Mouse (Mus musculus): Measurements from ENCODE around the gene Pigb.
"Not testable (repeated sequence)": the region's sequence is repeated elsewhere in the genome, so short reads cannot be mapped to it uniquely, and the experiment has no call there.

Pigb gene

DNA sequence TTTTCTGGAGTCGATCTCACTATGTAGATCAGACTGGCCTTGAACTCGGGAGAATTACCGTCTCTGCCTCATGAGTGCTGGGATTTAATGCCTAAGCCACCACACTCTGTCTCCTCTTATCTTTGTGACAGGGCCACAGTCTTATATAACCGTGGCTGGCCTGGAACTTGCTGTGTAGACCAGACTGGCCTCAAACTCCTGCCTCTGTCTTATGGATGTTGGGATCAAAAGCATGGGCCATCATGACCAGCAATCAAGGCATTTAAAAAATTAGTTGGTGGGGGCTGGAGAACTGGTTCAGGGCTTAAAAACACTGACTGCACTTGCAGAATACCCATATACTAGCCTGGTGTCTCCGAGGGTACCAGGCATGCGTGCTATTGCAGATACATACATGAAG, at the start of gene Pigb:
Gene Pigb, minus strand, starts transcription at position 299 of the 400 bp plus-strand sequence.
- DNase-seq (ENCODE audit: low read depth, low spot score), result no peak

DNA sequence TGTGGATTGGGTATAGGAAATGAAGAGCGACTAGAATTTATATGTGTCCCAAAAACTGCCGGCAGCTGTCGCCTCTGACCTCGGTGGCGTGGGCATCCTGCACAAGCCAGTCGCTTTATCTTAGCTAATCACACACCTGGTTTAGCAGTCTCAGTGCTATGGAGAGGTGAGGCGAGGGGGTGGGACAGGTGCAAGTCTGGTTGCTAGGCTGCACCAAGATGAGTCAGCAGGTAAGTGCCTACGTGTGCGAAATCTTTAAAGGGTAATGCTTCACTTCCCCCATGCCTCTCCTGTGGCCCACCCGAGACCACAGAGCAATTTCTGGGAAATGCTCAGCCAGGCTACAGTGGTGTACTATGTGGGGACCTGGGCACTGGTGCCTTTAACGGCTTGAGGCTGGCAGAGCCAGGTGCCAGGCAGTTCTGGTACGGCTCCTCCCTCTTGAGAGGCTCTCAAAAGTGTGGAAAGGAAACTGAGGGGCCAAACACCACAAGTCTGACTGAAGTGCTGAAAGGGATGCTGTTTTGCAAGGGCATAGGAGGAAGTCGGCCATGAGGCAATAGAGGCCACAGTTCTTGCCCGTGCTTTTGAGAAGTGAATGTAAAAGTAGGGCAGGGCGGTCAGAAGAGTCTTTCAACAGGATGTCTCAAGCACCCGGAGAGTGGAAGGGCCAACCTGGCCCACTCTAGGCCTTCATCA, 49.2 kb upstream of the Pigb start:
- DNase-seq (ENCODE audit: low read depth, low spot score), result peak; percentile 75

DNA sequence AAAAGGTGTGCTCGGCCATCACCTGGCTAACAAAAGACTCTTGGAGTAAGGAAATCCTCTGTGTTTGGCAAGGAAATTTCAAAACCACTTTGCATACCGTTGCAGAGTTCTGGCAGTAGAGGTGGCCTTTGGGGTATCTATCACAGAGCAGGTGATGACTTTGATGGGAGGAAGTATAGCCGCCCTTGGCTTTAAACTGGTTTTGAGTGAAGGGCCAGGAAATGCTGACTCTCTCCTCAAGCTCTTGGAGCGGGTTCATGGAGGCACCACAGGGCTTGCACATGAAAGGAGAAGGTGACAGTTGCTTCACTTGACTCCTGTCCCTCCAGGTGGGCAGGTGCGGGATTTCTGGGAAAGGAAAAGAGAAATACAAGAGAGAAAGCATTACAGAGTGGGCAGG, 47.4 kb upstream of the Pigb start:
- DNase-seq (ENCODE audit: low read depth, low spot score), result peak; percentile 39

DNA sequence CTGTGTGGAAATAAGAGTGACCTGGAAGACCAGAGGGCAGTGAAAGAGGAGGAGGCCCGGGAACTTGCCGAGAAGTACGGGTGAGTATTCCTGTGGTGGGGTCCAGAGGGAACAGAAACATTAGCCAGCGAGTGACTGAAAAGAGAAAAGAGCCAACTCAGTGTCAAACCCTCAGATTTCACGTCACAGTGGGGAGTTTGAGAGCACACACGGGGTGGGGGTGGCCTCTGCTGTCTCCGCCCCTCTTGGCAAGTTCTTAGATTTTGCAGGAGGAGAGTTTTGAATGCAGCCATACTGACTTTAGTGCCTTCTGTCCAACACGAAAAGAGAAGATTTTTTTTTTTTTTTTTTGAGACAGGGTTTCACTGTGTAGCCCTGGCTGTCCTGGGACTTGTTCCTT, 46.9 kb upstream of the Pigb start:
- peak; percentile 54 for DNase-seq (ENCODE audit: low read depth, low spot score)

DNA sequence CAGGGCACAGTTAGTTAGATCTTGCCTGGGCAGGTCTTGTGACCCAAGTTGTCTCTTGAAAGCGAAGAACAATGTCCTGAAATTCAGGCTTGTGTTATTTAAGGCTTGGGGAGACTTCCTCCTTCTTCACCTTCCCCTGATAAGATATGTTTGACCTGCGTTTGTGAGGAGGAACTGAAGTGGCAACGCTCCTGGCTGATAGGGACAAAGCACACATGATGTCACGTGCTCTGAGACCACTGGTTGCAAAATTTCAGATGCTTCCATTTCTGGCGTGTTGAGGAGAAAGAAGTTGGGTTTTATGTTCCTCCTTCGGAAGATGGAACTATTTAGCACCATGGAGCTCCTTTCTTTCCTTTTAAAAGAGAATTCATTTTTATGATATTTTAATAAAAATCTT, 45.7 kb upstream of the Pigb start:
- DNase-seq (ENCODE audit: low read depth, low spot score), result no peak

DNA sequence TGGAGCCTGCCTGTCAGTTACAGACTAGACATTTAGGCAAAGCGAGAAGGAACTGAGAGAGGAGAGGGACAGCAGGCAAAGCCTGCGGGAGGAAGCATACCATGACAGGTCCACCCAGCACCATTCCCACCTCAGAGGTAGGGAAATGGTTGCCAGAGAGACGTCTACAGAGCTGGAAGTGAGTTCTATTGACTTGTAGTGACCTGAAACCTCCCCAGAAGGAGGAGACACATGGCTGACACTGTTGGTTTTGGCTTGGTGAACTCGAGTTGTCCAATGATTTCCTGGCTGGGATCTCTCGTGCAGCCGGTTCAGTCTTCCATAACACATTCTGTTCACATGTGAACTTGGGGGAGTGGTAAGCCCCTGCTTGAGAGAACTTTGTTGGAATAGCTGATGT, 43.8 kb upstream of the Pigb start:
- DNase-seq (ENCODE audit: low read depth, low spot score), result no peak

DNA sequence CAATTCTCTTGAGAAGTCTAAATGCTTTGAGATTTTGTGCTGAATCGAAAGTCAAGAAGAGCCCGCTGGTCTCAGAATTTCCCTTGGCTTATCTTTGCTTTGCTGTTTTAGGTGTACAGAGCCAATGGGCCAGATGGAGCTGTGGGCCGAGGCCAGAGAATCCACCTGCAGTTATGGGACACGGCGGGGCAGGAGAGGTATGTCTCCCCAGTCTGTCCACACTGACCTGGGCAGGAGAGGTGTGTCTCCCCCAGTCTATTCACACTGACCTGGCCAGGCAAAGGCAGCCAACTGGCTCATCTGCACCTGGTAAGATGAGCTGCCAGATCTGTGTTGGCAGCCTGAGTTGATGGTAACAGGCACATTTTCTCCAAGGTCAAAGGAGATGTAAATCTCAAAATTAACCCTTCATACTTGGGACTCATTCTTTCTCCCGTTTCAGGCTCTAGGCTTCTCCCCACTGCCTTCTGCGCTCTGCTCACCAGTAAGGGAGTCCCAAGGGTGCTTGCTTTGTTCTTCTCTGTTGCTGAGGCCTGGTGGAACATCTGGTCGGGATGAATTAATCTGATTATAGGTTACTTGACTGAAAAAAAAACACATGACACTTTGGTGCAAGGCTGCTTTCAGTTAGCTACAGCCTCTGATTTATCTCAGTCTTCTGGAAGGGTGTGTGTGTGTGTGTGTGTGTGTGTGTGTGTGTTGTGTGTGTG, 42.3 kb upstream of the Pigb start:
- no peak for DNase-seq (ENCODE audit: low read depth, low spot score)

DNA sequence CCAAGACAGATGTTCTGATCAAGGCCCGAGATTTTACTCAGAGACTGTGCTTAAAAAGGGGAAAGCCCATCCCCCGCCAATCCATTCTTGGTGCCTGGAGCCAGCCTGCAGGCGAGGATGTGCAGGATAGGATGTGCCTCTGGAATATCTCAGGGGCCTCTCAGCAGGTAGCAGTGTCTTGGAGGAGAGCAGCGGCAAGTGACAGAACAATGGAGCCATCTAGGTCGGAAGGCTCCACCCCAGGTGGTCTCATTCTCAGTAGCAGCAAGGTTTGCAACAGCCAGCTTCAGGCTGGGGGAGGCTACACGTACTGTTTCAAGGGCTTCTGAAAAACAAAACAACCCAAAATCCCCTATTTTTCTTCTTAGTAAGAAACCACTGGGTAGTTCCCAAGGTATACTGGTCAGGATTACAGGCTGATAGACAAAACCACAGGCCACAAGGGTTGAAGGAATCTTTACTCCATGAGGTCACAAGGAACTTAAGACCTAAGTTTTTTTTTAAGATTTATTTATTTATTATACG, 39.7 kb upstream of the Pigb start:
- peak; percentile 30 for DNase-seq (ENCODE audit: low read depth, low spot score)

DNA sequence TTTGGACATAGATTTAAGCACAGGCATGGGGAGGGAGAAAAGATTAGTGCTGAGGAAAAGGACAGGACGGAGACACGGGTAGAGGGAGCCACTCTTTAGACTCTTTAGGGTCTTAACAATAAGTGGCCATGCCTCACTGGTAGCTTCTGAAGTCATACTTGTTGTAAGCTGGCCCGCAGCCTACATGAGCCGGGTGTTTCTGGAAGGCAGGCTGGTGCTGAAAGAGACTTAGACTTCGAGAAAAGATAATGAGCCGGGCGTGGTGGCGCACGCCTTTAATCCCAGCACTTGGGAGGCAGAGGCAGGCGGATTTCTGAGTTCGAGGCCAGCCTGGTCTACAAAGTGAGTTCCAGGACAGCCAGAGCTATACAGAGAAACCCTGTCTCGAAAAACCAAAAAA, 39.2 kb upstream of the Pigb start:
- DNase-seq (ENCODE audit: low read depth, low spot score), result not testable (repeated sequence)

DNA sequence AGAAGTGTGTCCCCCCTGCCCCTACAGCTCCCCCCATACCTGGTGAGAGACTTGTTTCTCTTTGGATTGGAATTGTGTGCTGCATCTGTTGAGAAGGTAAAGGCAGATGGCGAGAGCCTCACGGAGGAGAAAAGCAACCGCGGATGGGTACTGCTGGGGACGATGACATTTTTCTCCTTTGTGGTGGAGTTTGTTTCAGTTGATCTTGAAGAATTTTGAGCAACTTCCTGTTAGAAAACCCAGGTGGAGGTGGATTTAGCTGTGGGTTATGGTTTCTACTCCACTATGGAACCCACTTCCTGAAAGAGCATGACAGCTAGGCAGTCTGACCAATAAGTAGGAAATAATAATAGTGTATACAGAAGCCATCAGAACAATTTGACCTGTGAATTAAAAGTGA, 33.0 kb upstream of the Pigb start:
- DNase-seq (ENCODE audit: low read depth, low spot score), result peak; percentile 77

DNA sequence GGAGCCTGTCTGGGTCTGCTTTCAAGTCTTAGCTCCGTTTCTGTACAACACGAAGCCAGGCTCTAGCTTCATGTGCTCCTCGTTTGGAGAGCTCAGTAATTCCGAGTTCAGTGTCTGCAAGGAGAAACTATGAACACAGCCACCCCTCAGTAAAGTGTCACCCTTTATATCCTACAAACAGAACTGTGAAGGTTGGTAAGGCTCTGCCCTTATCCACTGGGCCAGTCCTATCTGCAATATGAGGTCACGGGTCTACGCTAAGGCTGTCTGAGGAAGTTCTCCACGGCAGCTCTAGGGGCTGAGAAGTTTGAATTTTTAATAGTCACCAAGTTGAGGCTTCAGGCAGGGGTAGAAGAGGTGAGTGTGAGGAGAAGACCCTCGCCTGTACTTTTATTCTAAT, 32.2 kb upstream of the Pigb start:
- no peak for DNase-seq (ENCODE audit: low read depth, low spot score)

DNA sequence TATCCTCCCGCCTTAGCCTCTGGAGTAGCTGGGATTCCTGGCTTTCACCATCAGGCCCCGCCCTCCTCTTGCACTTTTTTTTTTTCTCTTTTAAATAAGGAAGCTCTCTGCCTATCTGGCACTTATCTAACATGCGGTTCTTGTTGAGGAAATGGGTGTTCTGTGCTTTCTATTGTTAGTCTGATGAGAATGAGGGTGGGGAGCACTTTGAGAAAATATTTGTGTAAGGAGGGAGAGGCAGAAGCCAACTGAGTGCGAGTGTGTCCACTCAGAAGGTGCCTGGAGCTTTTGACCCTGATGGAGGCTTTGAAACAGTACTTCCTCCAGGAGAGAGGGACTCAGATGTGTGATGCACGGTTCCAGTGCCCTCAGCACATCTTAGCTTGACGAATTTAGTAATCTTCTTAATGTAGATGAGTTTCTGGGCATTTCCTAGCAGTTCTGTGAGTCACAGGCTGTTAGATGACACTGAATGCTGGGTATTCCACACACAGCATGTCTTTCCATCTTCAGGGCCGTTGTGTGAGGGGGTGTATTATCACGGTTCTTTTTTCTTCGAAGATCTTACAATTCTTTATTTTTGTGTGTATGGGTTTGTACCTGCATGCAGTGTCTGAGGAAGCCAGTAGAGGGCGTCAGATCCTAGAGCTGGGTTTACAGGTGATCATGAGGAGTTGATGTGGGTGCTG, 30.9 kb upstream of the Pigb start:
- DNase-seq (ENCODE audit: low read depth, low spot score), result peak; percentile 61

DNA sequence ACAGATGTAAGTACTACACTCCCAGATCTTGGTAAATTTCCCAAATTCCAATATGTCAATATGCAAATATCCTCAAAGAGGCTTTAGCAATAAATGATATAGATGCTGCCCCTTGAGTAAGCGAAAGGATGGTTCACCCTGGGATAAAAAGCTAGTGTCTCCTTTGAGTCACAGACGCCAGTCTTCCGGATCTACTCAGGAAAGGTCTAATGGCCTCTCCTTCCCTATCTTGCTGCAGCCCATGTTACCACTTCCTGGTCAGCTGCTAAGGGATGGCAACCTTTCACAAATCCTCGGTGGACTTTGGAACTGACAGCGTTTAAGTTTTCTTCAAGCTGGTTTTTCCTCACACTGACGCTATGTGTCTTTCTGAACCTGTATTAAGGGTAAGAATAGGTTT, 28.5 kb upstream of the Pigb start:
- no peak for DNase-seq (ENCODE audit: low read depth, low spot score)

DNA sequence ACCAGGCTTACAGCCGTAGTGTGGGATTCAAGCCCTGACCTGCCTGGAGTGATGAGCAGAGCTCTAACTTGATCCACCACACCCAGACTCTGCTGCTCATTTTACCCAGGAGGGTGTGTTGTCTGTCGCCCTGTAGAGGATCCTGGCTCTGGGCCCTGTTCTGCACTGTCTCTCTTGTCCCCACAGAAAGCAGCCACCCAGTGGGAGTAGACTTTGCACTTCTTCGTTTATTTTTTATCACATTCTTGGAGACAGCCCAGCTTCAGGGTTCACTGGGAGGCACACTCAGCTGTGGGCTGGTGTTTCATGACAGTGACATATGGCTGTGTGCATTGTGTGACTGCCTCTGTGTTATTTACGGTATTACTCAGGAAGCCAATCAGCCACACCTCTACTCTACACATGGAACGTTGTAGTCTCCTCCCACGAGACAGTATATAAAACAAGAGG, 28.1 kb upstream of the Pigb start:
- no peak for DNase-seq (ENCODE audit: low read depth, low spot score)

DNA sequence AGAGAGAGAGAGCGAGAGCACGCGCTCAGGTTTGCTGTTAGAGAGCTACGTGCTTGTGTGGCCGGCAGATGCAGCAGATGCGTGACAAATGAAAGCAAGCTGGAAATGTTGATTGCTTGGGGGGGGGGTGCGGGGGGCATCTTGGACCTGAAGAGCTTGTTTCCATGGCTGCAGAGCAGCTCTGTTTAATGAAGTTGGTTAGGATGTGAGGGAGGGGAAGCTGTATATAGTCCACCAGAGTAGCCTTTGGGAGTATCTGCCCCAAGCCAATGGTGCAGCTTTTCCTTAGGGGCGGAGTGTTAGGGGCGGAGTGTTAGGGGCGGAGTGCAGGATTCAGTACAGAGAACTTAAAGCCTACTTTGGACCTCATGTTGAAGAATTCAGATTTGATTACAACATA, 26.9 kb upstream of the Pigb start:
- DNase-seq (ENCODE audit: low read depth, low spot score), result no peak

DNA sequence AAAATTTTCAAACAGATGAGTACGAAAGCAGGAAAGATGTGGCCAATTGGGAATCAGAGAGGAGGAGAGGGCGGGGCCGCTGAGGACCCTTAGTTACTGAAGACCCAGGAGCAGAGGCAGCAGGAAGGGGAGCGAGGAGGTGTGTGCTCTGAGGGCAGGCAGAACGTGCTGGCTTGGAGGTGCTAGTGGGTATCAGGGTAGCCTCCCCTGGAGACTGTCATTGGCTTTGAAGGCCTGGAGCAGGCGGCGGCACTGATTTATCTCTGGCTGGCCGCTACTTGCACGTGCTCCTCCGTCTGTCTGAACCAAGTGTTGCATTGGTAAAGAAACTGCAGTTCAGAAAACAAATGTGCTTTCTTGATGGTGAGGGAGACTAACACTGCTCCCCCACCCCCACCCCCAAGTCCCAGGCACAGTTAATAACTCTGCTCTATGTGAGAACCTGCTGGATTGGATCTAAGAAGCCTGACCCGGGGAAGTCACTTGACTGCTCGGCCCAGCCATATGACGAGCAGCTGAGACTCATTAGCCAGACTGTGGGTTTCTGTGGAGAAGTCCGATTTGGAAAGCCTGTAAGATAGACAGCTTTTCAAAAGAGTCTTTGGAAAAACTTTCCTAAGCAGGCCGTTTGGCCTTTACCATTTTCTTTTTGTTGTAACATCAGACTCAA, 23.6 kb upstream of the Pigb start:
- no peak for DNase-seq (ENCODE audit: low read depth, low spot score)

DNA sequence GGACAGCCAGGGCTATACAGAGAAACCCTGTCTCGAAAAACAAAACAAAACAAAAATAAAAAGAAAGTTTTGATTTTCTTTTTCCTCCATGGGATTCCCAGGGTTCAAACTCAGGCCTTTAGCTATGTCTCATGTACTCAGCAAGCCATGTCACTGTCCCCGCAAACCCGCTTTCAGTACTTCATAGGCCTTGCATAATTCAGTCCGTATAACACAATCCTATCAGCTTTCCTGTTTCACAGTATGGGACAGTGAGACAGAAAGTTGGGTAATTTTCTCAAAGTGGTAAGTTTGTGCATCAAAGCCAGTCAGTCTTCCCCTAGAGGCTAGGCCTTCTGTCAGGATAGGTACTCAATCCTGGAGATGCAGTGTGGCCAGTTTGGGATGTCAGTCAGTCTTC, 19.0 kb upstream of the Pigb start:
- no peak for DNase-seq (ENCODE audit: low read depth, low spot score)

DNA sequence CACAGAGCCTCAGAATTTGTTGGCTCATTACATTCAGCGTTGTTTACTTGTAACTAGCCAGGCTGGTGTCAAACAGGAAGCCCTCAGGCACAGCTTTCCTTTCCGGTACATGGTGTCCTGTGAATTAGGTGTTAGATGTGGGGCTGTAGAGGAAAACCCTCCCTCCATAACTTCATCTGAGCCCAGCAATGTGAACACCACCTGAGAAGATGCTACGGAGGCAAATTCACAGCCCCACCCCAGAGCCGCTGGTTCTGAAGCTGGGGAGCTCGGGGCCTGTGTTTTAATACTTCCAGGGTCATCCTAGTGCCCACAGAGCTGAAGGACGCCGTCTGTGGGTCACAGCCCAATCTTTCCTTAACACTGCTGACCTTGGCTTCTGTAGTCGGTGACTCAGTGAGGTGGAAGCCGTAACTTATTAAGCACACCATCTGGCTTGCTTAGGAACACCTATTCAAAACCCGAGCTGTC, 15.3 kb upstream of the Pigb start:
- DNase-seq (ENCODE audit: low read depth, low spot score), result peak; percentile 61

DNA sequence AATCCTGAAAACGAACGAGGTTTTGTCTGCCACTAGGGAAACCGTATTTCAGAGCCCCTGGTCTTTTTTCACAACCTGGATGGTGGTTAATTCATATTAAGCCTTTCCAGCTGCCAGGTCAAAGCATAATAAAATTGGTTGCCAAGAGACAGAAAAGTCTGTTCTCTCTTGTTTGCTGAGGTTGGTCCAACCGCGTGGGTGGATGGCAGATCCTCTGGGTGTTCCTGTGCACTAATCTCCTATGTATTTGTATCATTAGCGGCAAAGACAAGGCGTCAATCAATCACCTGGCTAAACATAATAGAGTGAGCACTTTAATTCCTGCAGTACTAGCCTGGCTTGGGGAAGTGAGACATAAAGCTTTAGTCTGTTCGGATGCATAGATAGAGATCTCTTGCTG, 10.4 kb upstream of the Pigb start:
- DNase-seq (ENCODE audit: low read depth, low spot score), result no peak

DNA sequence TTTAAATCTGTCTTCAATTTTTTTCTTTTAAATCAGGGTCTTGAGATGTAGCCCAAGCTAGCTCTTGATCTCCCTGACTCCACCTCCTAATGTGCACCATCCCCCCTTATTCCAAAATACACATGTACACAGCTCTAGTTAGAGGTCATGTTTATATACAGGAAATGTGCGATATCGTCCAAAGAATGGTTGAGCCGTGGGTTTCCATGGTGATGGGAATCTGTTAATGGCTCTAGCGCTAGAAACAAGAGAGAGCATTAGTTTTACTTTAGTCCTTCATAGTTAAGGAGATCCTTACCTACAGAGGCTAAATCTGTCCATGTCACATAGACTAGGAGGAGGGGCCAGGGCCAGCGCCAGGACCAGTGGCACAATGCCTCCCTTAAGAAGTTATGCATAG, 9.7 kb upstream of the Pigb start:
- no peak for DNase-seq (ENCODE audit: low read depth, low spot score)

DNA sequence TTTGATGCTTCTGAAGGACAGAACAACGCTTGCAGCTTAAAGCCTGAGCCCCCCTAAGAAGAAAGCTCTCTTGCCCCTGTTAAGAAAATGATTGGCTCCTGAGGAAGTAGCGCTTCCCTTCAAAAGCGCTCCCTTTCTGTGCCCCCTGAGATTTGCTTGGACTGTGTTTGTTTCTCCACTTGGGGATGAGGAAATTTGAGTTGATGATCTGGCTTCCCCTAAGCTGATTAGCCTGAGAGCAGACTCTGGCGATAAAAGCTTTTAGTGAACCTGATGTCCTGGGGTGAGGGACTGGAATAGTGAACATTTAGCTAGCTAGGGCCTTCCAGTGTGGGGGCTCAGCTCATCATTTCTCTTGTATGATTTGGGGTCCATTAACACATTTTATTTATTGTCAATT, 8.7 kb upstream of the Pigb start:
- no peak for DNase-seq (ENCODE audit: low read depth, low spot score)

DNA sequence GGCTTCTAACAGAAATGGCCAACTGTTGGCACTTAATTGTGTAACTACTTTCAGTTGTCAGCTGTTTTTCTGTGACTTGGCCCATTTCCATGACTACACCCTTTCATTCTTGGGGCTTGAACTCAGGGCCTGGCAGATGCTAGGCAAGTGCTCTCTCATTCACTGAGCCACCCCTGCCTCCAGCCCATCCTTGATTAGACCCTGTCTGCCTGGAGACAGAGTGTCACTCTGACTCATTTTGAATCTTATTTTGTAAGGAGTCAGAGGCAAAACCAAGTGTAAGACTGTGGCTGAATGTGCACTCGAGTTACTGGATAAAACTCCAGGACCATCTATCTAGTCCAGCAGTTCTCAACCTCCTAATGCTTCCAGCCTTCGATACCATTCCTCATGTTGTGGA, 7.7 kb upstream of the Pigb start:
- DNase-seq (ENCODE audit: low read depth, low spot score), result no peak
